Mouse (Mus musculus) spleen, postnatal 14 days (tissue): ENCODE data around the gene Olfr1120.
"Not testable (repeated sequence)": the region's sequence is repeated elsewhere in the genome, so short reads cannot be mapped to it uniquely, and the experiment has no call there.

Experiments used
- DNase-seq, 2 experiments: peaks; one replicate each; pipeline ENCODE4 v3.0.0; 2021 to 2022; ENCODE audit warnings: low spot score in 2 of 2

Gene Olfr1120

DNA sequence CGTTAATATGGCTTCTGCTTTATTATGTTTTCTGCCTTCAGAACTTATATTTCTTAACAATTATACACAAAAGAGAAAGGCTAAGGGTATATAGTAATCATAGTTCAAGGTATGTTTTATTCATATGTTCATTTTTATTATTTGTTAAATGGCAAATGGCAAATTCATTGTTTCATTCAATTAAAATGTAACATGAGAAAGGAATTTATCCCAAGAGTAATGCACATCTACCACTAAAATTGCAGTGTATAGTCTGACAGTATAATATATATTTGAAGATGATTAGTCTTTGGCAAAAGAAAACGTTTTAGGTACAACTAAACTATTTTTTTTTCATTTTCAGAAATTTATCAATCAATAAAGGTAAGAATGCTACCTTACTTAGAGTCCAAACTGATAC lies at the start of gene Olfr1120:
Gene Olfr1120, plus strand, starts transcription at position 301 of the 400 bp plus-strand sequence.
- DNase-seq = no peak

DNA sequence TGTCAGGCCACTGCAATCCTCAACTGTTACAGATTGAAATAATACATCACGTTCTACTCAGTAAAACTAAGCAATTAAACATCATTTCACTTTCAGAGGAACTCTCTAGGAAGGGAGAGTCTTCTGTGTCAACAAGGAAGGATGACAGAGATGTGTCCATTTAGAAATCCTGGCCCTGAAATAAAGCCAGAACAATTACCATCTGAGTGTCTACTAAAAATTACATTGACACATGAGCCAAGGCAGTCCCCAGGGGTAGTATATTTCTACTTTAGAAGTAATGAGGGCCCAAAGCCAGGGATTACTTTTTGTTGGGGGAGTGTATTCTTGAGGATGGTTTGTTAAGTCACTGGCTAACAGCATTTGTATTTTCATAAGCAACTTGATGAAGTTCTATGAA lies 47.3 kb upstream of the Olfr1120 start, which contains the start of gene Olfr1118:
Gene Olfr1118, plus strand, starts transcription at position 301 of the 400 bp plus-strand sequence.
- no peak for DNase-seq

DNA sequence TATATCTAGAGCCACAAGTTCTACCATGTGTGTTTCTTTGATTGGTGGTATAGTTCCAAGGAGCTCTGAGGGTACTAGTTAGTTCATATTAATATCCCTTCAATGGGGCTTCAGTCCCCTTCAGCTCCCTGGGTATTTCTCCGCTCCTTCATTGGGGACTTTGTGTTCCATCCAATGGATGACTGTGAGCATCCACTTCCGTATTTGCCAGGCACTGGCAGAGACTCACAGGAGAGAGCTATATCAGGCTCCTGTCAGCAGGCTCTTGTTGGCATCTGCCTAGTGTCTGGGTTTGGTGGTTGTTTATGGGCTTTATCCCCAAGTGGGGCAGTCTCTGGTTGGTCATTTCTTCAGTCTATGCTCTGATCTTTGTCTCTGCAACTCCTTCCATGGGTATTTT lies 5.5 kb downstream of the Olfr1120 start:
- not testable (repeated sequence) for DNase-seq

DNA sequence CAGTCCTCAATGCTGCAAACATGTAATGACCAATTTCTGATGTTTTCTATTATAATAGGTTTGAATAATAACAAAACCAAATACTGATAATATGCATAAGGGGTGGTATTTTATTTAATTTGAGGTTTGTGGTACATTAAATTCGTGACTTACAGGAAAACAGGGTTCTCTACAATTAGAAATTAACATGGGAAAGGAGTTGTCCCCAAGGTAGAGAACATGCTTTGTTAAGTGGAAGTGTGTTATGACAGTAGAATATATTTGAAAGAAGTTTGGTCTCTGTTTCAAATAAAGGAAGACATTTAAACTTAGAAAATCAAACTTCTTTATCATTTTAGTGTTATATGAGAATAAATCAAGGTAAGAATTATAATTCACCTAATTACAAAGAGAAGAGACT lies 15.0 kb downstream of the Olfr1120 start, which contains the start of gene Olfr1121:
Gene Olfr1121, plus strand, starts transcription at position 301 of the 400 bp plus-strand sequence.
- DNase-seq = no peak

DNA sequence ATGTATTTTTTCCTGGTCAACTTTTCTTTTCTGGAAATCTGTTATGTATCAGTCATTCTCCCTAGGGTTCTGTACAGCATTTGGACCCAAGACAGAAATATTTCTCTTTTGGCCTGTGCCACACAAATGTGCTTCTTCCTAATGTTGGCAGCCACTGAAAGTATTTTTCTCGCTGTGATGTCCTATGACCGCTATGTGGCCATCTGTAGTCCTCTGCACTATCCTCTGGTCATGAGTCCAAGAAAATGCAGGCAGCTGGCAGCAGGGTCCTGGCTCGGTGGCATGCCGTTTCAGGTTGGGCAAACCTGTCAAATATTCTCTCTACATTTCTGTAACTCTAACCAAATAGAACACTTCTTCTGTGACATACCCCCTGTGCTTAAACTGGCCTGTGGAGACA lies 17.1 kb downstream of the Olfr1120 start:
- DNase-seq = no peak

DNA sequence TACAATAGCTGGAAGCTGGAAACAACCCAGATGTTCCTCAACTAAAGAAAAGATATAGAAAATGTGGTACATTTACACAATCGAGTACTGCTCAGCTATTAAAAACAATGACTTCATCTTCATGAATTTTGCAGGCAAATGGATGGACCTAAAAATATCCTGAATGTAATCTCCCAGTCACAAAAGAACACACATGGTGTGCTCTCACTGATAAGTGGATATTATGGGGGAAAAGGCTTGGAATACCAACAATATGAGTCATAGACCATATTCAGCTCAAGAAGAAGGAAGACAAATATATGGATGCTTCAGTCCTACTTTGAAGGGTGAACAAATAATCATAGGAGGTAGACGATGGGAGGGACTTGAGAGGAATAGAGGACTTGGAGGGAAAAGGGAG lies 29.3 kb downstream of the Olfr1120 start:
- DNase-seq = no peak

DNA sequence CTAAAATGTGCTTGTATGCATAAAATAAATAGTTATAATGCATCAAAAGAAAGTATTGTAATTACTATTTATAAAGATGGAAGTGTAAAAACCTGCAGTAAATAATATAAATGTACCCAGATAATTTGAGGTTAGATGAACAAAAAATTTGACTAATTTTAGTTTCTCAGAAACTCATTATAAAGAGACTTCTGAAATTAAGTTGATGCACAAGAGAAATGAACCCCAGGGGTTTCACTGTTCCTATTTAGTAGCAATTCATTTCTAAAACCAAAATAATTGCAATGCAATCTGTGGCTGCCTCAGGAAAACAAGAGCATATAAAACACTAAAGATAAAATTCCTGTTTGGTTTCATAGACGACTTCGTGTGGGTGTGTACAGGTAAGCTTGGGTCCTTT lies 30.9 kb downstream of the Olfr1120 start, which contains the start of gene Olfr1122:
Gene Olfr1122, plus strand, starts transcription at position 301 of the 400 bp plus-strand sequence.
- no peak for DNase-seq

DNA sequence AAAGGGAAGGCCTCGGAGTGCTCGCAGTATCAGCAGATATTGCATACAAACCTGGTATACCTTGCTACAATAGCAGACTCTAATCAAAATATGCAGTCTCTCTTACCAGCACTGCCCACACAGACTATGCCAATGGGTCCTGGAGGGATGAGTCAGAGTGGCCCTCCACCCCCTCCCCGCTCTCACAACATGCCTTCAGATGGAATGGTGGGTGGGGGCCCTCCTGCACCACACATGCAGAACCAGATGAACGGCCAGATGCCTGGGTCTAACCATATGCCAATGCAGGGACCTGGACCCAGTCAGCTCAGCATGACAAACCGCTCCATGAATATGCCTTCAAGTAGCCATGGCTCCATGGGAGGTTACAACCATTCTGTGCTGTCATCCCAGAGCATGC lies 39.0 kb downstream of the Olfr1120 start:
- DNase-seq = not testable (repeated sequence)

DNA sequence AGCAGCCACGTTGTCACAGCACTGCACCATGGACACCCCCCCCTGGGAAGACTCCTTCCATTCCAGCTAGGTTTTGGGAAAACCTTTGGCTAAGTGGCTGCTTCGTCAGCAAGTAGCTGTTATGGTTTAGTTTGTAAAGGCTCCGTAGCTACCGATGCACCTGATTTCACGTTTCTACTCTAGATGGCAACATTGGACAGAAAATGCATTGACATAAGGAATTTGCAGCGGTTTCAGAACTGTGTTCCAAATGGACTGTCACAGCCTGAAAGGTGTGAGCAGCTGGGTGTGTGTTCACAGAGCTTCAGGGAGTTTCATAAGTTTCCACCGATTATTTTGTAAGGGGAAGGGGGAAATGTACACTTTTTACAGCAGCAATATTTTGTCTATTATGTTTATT lies 40.1 kb downstream of the Olfr1120 start:
- DNase-seq = not testable (repeated sequence)
